Mouse (Mus musculus): Measurements from ENCODE around the gene Ugt1a10.
"Not testable (repeated sequence)": the region's sequence is repeated elsewhere in the genome, so short reads cannot be mapped to it uniquely, and the experiment has no call there.

Gene Ugt1a10

DNA sequence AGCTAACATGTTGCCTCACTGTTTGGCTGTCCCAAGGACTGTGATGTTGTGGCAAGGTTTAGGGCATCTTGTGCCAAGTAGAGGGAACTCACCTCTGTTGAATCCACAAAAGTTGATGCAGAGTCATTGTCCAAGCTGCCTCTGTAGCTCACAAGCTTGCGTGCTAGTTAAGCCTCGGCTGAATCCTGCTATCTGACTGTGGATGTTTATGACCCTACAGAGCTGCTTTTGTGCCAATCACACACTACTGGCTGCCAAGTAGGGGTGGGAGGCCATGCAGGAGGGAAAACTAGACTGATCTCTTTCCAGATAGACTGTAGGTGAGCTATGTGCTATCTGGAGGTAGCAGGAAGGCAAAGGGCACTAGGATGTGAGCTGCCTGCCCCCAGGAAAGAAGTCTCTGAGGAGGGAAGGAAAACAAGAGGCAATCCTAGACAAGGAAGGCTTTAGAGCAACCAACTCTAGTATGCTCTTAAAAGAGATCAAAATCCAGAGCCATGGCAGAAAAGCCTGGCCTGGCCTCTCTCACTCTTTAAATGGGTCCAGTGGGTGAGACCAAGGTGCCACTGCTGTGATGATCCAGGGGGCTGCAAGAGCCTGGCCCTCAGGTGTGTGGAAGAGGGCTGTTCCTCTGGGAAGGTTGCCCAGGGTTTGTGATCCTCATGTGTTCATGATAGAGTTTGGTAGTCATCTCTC is 158.7 kb downstream of the Ugt1a10 start:
- DNase-seq (ENCODE audit: extremely low read depth, low read depth, low spot score): no peak

DNA sequence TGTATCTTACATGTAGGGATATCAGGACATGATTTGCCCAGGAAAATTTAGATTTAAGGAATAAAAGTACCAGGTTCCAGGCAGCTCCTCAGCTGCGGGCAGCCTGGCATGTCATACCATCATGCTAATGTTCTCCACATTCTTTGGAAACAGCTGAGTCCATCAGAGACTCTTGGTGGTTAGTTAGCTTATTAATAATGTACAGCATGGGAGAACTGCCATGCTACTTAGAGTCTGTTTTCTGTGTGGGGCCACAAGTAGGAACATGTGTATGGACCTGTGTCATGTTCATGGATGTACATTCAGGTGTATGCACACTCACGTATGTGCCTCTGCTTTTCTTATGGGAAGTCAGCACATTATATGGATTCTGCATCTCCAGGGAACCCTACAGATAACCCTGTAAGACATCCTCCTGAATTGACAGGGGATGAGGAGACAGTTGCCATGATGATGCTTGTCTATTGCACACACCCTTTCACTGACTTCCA is 159.3 kb downstream of the Ugt1a10 start:
- DNase-seq (ENCODE audit: extremely low read depth, low read depth, low spot score): no peak

DNA sequence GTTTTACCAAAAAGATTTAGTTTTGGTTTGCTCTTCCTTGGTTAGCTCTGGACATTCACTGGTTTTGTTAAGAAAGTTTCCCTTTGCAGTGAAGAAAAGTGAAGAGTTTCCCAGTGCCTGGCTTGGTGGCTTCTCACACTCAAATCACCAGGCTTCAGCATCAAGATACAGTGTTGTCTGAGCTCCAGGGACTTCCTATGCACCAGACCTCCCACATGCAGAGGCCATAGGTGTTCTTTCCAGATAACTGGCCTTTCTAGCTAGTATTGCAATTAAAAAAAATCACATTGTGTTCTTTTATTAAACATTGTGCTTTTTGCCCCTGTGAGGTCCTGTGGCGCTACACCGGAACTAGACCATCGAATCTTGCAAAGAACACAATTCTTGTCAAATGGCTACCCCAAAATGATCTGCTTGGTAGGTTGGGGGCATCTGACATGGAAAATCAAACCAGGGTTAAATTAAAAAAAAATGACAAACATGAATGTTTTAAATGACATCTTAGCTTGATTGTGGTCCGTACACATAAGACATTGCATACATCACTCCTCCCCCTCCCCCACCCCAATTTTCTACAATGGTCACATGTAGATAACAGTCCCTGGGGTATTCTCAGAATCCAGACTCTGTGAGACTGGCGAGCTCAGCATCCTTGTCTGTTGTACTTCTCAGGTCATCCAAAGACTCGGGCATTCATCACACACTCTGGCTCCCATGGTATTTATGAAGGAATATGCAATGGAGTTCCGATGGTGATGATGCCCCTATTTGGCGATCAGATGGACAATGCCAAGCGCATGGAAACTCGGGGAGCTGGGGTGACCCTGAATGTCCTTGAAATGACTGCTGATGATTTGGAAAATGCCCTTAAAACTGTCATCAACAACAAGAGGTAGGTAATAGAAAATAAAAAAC is 160.5 kb downstream of the Ugt1a10 start:
- DNase-seq (ENCODE audit: extremely low read depth, low read depth, low spot score): no peak

DNA sequence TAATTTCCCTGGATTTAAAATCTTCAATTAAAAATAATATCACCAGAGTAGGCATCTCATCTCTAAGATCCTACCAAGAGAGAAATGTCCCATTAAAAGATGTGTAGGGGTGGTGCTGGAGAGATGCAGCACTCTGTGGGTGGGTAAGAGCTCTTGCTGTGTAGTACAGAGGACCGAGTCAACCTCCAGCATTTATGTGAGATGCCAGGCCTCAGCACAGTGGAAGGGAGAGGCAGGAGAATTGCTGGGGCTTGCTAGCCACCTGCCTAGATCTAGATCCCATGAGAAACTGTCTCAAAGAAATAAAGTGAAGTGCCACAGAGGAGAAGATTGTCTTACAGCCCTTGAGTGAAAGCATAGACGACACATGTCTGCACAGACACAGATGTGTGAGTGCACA is 161.4 kb downstream of the Ugt1a10 start:
- DNase-seq (ENCODE audit: extremely low read depth, low read depth, low spot score): no peak

DNA sequence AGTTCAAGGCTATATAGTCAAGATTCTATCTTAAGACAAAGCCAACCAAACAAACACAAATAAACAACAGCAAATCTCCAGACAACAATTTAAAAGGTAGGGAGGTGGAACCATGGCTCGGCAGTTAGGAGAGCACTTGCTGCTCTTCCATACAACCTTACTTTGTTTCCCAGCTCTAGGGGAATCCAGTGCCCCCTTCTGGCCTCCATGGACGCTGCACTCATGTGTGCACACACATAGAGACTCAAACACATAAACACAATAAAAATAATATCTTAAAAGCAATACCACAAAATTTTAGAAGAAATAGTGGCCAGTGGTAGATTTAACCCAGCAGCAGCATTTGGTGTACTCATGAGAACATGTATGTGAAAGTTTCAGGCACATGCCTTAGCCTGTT is 162.0 kb downstream of the Ugt1a10 start:
- DNase-seq (ENCODE audit: extremely low read depth, low read depth, low spot score): no peak

DNA sequence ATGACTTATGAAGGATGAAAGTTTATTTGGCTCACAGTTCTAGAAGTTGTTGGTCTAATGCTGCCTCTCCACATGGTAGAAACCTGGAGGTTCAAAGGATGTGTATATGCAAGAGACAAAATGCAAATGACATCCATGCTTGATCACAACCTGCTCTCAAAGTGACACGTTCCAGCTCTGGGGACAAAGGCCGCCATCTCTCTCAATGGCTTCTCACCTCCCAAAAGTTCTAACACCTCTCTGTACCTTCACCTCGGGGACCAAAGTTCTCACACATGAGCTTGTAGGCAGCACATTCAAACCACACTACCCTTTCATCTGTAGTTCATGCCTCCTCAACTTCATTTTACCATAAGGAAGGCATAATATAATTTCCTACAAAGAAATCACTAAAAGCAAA is 162.4 kb downstream of the Ugt1a10 start:
- no peak for DNase-seq (ENCODE audit: extremely low read depth, low read depth, low spot score)

DNA sequence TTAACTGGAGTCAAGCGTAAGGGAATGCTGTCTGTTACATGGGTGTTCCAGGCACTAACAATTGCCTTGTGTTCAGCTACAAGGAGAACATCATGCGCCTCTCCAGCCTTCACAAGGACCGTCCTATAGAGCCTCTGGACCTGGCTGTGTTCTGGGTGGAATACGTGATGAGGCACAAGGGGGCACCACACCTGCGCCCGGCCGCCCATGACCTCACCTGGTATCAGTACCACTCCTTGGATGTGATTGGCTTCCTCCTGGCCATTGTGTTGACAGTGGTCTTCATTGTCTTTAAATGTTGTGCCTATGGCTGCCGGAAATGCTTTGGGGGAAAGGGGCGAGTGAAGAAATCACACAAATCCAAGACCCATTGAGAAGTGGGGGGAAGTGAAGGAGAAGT is 162.9 kb downstream of the Ugt1a10 start:
- DNase-seq (ENCODE audit: extremely low read depth, low read depth, low spot score): no peak

DNA sequence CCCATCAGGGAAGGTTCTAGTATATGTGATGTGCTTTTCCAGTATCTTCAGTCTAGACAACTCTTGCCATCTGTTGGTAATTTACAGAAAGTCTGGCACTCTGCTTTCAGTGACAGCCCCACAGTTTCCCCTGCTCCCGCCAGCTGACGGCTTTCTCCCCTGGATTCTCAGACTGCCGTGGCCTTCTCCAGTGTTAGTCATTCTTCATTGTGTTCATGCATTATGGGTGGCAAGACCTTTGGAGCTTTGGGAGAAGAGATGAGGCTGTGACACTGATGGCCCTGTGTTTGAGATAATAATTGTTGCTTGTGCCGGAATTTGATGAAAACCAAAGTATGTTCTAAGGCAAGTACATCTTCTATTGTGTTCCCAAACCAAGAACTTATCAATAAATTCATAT is 163.4 kb downstream of the Ugt1a10 start:
- no peak for DNase-seq (ENCODE audit: extremely low read depth, low read depth, low spot score)

DNA sequence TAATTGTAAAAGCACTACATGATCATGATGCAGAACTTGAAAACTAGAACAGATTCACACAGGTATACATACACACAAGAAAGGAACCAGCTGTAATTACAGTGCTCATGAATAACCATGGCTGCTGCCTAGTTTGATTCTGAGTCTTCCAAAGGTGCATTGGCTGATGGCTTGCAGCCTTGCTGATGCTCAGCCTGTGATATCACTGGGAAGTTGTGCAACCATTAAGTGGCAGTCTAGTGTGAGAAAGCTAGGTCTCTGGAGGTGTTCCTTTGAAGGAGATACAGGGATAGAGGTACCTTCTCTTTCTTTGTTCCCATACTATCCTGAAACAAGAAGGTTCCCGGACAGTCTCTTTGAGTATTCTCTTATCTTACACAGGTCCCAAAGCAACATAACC is 163.9 kb downstream of the Ugt1a10 start:
- no peak for DNase-seq (ENCODE audit: extremely low read depth, low read depth, low spot score)

DNA sequence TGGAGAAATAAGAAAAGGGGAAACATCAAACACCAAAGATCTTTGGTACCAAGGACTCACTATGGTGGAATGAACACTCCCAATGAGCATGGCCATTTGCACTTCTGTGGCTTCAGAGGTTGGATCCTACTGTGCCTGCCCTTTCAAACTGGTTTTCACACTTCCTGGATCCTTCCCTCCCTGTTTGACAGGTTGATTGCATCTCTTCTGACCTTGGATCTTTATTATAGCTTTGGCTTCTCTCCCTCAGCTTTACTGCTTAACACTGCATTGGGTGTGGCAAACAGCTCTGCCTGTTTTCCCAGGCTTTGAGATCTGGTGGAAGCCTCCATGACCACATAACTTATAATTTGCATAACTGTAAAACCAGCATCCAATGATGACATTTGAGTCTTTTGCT is 165.1 kb downstream of the Ugt1a10 start:
- DNase-seq (ENCODE audit: extremely low read depth, low read depth, low spot score): peak; percentile 88

DNA sequence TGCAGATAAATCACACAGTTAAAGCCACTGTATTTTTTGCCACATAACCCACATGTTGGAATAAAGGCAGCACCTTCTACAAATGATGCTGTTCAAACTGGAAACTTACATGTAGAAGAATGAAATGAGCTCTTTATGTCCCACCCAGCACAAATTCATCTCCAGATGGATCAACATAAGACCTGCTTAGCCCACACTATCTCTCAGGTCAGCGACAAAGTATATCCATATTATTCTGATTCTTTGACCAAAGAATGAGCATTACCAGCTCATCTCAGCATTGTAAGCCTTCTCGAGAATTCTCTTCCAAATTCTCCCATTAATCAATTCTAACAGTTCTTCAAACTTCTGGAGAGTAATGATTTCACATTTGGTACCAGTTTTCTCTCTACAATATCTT is 167.0 kb downstream of the Ugt1a10 start:
- no peak for DNase-seq (ENCODE audit: extremely low read depth, low read depth, low spot score)

DNA sequence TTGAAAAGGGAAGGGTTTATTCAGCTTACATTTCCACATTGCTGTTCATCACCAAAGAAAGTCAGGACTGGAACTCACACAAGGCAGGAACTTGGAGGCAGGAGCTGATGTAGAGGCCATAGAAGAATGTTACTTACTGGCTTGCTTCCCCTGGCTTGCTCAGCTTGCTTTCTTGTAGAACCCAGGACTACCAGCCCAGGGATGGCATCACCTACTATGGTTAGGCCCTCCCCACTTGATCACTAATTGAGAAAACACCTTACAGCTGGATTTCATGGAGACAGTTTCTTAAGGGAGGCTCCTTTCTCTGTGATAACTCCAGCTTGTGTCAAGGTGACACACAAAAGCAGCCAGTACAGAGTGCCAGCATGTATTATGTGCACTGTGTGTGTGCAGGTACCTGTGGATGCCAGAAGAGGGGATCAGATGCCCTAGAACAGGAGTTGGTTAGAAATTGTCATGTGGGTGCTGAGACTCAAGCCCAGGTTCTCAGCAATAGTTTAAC is 167.9 kb downstream of the Ugt1a10 start:
- not testable (repeated sequence) for DNase-seq (ENCODE audit: extremely low read depth, low read depth, low spot score)

DNA sequence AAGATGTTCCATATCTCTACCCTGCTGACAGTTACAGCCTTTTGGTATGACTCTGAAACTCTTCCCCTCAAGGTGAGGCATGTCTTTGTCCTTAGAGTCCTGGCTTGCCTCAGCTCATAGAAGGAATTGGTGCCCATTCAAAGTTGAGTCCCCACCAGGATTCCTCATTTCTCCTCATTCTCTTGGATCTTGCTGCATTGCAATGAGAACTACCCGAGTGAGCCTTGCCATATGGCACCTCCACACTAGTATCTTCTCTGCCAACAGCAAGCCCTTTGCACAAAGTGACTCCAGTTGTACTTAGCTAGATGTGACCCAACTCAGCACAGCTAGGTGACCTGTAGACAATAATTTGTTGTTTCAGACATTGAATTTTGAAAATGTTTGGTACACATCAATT is 168.4 kb downstream of the Ugt1a10 start:
- no peak for DNase-seq (ENCODE audit: extremely low read depth, low read depth, low spot score)

DNA sequence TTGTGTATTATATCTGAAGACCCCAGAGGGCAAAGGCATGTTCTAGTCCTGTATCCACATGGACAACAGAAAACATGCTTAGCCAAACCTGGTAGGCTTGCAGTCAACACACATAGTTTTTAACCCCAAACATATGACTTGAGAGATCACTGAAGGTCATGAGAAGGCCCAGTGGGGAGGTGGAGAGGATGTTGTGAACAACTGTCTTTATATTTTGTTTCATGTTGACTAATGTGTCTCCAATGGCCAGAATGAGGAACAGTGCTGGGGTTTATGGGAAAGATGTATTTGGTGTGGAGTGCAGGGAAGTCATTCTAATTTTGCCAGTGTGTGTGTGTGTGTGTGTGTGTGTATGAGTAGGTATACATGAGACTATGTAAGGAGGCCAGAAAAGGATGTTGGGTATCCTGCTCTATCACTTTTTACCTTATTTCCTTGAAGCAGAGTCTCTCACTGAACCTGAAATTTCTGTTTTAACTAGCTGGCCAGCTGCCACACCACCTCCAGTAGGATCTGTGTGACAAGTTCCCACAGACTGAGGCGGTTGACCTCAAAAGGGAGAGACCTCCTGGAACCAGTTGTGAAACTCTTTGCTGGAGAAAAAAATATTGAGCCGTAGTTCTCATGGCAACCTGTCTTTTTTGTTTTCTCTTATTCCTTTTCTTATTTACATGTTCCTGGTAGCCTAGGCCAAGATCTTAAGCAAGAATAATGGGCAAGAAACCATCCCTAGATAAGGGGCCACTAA is 169.0 kb downstream of the Ugt1a10 start:
- DNase-seq (ENCODE audit: extremely low read depth, low read depth, low spot score): peak; percentile 99

DNA sequence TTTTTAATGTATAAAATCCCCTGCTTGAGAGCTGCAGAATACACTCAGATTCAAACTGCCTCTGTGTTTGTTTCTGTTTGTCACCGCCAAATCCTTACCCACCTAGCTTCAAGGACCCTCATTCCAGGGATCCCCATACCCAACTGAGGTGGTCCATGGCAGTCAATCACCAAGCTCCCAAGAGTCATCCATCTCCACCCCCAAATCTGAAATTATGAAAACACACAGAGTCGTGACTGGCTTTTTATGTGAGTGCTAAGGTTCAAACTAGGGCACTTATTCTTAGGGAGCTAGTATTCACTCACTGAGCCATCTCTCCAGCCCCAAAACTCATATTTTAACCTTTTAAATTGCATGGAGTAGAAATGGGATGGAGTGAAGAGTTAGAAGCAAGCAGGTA is 170.1 kb downstream of the Ugt1a10 start:
- not testable (repeated sequence) for DNase-seq (ENCODE audit: extremely low read depth, low read depth, low spot score)

DNA sequence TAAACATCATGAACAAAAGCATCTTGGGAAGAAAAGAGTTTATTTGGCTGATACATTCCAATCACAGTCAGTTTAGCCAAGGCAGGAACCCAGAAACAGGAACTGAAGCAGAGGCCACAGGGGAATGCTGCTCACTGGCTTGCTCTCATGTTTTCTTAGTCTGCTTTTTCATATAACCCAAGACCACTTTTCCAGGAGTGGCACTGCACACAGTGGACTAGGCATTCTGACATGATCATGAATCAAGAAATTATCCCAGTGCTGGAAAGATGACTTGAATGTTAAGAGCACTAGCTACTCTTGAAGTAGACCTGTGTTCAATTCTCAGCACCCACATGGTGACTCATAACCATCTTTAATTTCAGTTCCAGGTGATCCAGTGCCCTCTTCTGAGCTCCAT is 170.6 kb downstream of the Ugt1a10 start:
- DNase-seq (ENCODE audit: extremely low read depth, low read depth, low spot score): no peak

DNA sequence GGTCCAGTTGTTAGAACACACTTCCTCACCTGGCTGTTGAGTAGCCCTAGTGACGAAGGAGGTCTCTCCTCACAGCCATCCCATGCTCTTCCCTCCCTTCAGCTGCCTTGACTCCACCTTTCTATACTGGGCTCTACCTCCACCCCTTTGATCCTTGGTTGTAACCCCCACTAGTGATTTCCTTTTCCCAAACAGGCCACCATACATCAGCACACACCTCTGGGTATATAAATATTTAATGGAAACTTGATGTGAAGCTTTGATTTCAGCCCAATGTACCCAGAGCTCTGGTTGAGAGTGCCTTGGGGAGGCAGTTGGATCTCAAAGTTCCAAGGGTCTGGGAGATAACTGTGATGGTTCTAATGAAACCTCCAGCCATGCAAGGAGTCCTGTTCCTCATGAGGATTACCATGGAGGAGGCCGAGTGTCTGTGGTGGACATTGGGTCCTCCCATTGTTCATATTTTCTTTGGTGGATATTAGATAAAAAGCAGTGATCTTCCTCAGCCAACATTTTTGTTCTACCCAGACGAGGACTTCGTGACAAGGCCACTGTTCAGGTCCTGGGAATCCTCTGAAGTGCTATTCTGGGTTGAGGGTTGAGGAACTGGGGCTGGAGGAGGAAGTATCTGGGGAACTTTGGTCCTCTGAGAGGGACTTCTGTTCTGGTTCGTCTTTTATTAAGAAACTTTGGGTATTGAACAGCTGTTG is 171.6 kb downstream of the Ugt1a10 start, which contains the start of gene Mroh2a:
Mroh2a (plus strand) TSS at position 317 of the 710 bp plus-strand sequence.
- no peak for DNase-seq (ENCODE audit: extremely low read depth, low read depth, low spot score)

DNA sequence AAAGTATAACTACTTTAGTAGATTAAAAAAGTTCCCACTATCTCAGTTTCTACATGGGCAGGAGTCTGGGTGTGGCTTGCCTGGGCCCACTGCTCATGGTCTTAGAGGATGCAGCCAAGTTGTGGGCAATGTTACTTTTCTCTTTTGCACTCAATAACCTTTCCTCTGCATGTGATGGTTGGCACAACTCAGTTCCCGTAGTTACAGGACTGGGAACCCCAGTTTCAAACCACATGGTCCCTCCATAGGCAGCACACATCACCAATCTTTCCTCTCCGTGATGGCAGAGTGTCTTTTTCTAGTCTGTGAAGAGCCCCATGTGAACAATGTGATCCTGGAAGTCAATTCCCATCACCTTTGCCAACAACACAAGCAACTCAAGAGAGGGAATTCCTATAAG is 172.3 kb downstream of the Ugt1a10 start:
- DNase-seq (ENCODE audit: extremely low read depth, low read depth, low spot score): no peak

DNA sequence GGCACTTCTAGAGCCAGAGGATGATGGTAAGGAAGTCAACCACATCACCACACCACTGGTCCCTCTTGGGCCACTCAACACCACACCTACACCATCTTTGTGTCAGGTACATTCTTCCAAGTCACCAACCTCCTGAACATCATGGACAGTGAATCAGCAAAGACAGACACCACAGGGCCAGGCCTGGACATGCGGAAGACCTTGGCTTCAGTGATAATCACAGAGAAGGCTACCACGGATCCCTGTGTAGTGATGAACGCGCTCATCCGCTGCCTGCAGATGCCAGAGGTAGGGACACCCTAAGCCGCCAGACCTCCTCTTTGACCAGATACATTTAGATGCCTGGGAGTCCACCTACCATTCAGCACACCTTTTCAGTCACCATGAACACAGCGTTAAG is 172.9 kb downstream of the Ugt1a10 start:
- DNase-seq (ENCODE audit: extremely low read depth, low read depth, low spot score): no peak

DNA sequence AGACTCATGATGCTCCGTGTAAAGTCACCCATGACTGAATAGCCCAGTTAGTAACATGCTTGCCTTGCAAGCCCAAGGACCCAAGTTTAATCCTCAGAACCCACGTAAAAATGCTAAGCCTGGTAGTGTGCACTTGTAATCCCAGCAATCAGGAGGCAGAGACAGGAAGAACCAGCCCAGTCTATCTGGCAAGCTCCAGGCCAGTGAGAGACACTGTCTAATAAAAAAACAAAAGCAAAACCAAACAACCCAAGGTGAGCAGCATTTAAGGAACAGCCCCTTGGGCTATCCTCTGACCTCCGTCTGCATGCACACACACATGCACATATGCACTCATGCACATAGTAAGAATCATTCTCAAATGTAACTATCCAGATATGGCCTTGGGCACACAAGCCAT is 174.4 kb downstream of the Ugt1a10 start:
- DNase-seq (ENCODE audit: extremely low read depth, low read depth, low spot score): no peak

DNA sequence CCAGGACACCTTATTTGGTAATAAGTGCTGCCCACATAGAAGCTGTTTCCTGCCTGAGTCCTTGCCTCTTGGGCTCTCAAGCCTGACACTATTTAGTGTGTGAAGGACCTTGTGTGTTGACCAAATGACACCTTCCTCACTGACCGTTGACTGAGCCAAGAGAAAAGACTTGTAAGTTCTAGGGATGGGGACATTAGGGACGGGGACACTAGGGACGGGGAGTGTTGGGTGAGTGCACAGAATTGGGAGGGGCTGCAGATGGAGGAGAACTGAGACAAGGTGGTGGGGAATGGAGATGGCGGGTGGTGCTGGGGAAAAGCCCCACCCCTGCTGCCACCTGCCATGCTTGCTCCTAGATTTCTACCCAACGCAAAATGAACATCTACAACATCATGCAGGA is 174.8 kb downstream of the Ugt1a10 start:
- DNase-seq (ENCODE audit: extremely low read depth, low read depth, low spot score): no peak

All from fat pad, adult 2 months (tissue).